Mouse (Mus musculus) liver (tissue): ENCODE data around the gene Slc37a4.
"Not testable (repeated sequence)": the region's sequence is repeated elsewhere in the genome, so short reads cannot be mapped to it uniquely, and the experiment has no call there.

ENCODE experiments used
- DNase-seq: peaks from one replicate; pipeline ENCODE4 v3.0.0-alpha.2; 2020; ENCODE audit warnings: mixed read lengths

The Slc37a4 gene

DNA sequence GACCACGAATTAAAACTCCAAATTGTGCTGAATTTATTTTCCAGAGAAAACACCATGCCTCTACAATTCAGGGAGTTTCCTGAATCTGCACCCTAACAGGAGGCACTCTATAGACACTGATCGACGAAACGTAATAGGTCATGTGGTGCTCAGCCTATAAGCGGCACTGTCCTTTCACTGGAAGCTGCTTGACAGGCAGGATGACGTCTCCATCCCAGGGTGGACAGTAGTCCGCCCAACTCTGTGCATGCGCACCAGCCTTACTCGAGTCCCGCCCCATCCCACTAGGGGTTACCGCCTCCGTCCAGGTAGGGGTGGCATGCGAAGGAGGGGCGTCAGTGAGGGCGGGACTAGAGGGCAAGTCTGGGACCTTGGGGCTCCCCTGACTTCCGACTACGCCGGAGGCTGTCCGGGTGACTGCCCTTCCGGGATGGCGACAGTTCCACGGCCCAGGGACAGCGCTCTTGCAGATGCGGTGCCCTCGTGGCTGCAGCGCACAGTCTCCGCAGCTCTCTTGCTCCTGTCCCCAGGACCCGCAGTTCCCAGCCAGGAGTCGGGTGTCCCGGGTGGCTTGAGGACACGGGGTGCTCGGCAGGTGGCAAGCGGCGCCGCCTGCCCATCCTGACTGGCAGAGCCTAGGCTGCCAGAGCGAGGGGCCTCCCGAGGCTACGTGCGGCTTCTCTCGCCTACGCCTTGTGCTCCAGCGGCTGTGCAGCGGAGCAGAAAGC lies at the start of gene Slc37a4:
Gene Slc37a4, plus strand, starts transcription at position 169 of the 728 bp plus-strand sequence.
- DNase-seq: peak; percentile 98

DNA sequence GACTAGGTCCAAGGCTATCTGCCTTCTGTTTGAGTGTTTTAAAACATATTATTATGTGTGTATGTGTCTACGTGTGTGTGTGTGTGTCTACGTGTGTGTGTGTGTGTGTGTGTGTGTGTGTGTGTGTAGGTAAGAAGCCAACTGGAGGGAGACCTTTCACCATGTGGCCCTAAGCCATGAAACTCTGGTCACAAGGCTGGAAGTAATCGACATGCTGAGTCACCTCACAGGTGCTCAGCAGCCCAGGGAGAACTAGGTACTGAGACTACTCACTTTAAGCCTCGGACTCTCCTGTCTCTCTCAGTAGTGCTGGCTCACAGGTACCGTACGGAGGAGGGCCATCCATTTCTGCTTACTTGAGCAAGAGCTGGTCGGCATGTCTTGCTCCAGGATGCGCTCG lies 49.5 kb upstream of the Slc37a4 start:
- DNase-seq: no peak

DNA sequence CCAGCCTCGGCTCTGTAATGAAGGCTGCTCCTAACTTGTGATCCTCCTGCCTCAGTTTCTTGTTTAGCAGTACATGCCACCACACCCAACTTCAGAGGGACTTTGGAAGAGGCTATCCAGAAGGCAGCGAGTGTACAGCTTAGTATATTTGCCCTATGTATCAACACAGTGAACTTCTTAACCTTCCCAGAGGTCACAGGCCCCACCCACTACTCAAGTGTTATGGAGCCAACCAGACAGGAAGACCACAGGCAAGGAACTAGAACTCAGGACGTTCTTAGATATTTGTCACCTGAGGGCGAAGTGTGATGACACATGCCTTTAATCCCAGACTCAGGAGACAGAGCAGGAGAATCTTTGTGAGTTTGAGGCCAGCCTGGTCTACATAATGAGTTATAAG lies 49.0 kb upstream of the Slc37a4 start:
- no peak for DNase-seq

DNA sequence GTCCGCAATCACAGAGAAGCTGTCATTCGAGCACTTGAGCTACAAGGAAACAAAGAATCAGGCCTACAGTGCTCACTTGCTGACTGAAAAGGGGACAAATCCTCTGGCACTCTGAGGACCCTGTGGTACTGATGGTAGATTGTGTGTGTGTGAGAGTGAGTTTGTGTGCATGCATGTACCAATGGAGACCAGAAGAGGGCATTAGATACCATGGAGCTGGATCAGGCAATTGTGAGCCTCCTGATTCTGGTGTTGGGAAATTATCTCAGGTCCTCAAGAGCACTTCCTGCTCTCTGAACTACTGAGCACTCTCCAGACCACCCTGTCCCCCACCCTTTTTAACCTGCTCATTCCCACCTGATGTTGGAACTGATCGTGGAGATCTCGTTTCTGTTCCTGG lies 48.1 kb upstream of the Slc37a4 start:
- DNase-seq: no peak

DNA sequence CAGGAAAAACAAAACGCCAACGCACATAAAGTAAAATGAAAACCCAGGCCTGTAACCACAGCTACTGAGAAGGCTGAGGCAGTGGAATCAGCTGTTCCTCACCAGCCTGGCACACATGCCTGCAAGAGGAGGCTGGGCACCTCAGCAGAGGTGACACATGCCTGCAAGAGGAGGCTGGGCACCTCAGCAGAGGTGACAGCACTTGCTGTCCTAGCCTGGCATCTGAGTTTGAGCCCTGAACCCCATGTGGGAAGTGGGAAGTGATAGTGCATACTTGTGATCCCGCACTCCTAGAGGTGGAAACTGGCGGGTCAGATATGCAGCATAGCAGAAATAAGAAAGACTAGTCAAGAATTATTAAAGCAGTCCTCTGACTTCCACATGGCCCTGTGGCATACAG lies 45.3 kb upstream of the Slc37a4 start:
- no peak for DNase-seq

DNA sequence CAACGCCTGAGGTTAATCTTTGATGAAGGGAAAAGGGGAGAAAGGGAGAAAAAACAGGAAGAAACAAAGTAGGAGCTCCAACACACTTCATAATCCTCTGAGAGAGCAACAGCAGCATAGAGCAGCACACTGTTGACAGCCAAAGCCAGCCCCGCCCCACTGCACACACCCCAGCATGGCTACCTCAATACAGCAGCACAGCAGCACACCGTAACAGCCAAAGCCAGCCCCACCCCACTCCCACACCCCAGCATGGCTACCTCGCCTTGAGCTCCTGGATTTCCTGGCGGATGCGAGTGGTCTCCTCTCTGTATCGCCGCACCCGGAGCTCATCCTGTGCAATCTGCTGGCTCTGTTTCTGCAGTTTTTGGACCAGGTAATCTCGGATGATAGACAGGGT lies 44.3 kb upstream of the Slc37a4 start:
- DNase-seq: no peak

DNA sequence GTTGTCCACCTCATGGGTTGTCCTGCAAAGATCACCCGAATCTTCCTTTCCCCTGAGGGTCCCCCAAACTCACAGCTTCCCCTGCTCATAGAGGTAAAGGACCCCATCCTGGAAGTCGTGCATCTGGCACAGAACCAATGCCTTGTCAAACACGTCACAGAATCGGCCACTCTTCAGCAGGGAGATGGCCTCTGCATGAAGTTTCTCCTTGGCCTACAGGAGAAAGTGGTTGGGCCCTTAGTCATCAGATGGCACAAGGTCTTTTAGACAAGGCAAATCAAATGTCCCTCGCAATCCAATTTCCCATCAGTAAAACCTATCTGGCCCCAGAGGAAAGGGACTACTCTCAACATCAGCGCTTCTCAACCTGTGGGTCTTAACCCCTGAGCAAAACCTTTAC lies 43.5 kb upstream of the Slc37a4 start:
- no peak for DNase-seq

DNA sequence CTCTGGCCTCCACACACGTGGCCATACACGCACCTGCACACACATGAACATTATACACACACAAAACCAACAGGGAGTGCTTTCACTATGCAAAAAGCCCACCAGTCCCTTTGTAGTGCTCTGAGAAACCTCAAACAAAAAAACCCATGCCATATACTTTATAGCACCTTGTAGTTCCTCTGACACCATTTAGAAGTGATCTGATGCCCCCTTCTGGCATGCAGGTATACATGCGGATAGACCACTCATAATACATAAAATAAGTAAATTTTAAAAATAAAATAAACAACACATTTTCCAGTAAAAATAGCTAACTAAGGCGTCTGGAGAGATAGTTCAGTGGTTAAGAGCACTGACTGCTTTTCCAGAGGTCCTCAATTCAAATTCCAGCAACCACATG lies 39.4 kb upstream of the Slc37a4 start:
- DNase-seq: no peak

DNA sequence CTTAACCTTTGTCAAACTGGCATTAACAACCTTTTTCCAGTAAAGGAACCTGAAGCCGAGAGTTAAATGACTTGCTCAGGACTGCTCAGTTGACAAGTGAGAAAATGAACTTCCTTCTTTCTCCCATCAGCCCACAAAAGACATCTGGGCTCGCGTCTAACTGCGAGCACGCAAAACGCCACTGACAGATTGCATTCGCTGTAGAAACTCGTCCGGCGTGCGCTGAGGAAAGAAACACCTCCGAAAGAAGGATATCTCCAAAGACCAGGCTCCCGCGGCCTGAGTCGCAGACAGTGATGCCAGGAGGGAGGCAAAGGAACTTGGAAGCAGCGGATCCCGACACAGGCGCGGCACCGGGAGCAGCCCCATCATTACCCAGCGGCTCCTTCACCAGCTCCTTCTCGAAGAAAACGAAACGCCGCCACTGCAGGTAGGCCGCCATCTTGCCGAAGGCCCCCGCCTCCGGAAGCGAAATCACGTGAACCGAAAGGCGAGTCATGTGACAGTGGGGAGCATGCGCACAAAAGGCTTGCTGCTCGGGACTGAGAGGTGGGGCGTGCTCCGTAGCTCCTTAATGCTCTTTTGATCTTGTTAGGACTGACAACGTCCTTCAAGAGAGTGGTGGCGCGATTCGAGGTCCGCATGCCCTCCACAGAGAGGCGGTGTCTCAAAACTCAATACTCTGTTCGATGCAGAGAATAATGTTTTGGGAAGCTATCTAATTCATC lies 35.3 kb upstream of the Slc37a4 start, which contains the start of gene Vps11:
Gene Vps11, minus strand, starts transcription at position 481 of the 728 bp plus-strand sequence.
- DNase-seq: peak; percentile 97

DNA sequence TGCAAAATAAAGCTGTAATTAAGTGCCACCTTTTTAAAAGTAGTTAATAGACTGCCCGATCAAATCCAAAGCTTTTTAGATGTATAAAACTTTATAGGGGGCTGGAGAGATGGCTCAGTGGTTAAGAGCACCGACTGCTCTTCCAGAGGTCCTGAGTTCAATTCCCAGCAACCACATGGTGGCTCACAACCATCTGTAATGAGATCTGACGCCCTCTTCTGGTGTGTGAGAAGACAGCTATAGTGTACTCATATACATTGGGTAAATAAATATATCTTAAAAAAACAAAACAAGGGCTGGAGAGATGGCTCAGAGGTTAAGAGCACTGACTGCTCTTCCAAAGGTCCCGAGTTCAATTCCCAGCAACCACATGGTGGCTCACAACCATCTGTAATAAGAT lies 34.7 kb upstream of the Slc37a4 start:
- DNase-seq: not testable (repeated sequence)

DNA sequence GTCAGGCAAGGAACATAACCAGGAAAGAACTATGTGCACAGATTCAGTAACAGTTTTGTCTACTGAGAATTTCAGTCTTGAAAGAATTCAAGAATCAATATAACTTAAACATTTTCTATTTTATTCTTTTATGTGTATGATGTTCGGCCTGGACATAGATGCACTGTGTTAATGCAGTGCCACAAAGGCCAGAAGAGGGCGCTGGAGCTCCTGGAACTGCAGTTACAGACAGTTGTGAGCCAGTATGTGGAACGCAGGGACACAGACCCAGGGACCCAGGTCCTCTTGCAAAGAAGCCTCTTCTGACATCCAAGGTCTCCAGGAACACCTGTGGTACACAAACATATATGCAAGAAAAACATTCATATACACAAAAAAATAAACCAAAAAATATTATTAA lies 32.2 kb upstream of the Slc37a4 start:
- DNase-seq: peak; percentile 52

DNA sequence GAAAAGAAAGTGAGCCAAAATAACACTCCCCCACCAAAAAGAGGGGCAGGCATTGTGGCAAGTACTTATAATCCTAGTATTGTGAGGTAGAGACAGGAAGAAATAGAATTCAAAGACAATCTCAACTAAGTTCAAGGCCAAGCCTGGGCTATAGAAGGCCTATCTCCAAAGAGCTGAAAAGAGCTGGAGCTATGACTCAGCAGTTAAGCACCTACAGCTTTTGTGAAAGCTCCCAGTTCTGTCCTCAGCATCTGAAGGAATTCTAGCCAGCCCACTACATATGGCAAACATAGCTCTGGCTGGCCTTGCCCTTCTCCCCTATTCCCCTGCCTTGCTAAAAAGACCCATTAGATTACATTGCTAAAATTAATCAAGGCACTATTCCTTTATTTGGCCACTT lies 23.3 kb upstream of the Slc37a4 start:
- DNase-seq: no peak

DNA sequence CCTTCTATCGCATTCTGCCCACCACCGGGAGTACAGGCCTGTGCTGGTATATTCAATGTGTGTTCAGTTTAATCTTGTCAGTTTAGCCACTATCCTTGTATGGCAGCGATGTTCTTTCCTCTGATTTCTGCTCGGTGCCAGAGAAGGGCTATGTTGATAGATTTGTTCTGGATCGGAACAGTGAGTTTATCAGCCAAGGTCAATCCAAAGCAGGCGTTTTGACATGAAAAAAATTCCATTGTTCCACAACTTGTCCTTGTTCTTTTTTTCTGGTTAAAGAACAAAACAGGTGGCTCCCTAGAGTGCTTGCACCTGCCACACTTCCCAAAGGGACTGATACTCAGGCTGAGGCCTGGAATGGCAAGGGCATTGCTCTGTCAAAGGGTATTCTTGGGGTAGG lies 20.5 kb upstream of the Slc37a4 start:
- DNase-seq: no peak

DNA sequence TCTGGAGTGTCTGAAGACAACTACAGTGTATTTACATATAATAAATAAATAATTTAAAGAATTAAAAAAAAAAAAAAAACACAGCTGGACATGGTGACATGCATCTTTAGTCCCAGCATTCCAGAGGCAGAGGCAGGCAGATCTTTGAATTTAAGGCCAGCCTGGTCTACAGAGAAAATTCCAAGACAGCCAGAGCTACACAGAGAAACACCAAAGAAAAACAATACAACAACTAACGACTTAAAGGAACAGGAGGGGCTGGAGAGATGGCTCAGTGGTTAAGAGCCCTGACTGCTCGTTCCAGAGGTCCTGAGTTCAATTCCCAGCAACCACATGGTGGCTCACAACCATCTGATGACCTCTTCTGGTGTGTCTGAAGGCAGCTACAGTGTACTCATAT lies 19.3 kb upstream of the Slc37a4 start:
- not testable (repeated sequence) for DNase-seq

DNA sequence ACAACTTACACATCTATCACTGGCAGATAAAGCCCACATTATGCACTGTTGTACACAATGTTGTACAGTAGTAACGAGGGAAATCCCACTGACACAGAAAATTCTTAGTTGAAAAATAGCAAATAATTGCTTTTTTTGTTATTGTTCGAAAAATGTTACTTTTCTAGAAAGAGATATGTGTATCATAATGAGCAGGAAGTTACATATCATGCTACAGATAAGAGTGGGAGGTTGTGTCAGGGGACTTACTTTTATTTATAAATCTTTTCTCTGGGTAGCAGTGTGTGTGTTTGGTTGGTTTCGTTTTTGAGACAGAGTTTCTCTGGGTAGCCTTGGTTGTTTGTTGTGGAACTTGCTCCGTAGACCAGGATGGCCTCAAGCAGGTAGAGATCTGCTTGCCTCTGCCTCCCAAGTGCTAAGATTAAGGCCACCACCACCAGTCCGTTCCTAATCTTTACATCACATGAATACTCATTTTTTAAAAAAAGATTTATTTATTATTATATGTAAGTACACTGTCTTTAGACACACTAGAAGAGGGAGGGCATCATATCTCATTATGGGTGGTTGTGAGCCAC lies 18.4 kb upstream of the Slc37a4 start:
- DNase-seq: no peak

DNA sequence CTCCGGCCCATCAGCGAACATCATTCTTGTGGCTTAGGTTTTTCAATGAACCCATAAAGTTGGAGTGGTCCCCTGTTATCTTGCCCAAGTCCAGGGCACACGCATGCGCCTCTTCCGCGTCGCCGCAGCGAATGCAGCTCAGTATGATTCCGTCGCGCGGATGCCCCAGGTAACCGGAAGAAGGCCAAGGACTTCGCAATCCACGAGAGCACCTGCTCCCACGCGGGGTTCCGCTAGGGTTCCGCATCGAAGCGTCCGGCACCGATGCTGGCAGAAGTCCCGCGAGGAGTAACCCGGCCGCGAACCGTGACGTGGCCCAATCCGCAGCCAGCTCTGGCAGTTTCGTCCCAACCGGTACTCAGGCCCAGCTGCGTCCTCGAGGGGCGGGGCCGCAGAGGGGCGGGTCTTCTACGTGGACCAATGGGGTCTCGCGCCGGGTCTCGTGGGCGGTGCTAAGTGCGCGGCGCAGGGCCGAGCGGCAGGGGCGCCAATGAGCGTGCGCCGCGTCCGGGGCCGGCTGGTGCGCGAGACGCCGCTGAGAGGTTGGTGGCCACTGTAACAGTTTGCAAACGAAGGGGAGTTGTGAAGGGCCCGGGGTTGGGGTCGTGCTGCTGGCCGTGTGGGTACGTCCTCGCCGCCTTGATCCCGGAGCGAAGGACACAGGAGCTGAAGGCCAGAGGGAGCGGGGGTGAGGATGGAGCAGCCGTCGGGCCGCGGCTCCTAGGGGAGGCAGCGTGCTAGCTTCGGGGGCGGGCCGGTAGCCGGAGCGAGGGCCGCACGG lies 17.4 kb upstream of the Slc37a4 start, which contains the start of gene Hyou1:
Gene Hyou1, plus strand, starts transcription at position 437 of the 781 bp plus-strand sequence.
- DNase-seq: peak; percentile 100

DNA sequence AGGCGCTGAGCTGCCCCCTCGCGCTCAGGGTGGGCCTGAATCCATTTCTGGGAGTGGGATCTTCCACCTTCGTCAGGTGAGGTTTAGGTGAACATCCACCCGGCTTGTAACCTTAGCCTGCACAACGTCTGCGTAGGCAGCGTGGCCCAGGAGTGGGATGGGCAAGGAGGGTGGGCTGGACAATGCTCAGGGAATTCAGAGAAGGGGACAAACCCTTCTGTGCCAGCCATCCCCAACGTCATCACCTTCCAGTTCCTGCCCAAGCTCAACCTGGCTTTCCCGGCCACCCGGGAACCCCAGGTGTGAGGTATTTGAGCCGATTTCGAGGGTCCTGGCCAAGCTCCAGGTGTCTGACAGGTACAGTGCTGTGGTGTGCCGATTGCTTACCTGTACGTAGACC lies 16.8 kb upstream of the Slc37a4 start:
- DNase-seq: no peak

DNA sequence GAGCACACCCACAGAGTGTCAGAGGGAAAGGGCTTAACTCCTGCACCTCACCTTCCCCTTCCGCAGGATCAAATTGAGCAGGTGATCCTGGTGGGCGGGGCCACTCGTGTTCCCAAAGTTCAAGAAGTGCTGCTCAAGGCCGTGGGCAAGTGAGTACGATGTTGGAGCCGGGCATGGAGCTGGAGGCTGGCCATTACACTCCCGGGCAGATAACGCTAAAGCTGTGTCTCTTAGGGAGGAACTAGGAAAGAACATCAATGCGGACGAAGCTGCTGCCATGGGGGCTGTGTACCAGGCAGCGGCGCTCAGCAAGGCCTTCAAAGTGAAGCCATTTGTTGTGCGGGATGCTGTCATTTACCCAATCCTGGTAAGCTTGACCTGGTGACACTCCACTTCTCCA lies 12.1 kb upstream of the Slc37a4 start:
- DNase-seq: no peak

DNA sequence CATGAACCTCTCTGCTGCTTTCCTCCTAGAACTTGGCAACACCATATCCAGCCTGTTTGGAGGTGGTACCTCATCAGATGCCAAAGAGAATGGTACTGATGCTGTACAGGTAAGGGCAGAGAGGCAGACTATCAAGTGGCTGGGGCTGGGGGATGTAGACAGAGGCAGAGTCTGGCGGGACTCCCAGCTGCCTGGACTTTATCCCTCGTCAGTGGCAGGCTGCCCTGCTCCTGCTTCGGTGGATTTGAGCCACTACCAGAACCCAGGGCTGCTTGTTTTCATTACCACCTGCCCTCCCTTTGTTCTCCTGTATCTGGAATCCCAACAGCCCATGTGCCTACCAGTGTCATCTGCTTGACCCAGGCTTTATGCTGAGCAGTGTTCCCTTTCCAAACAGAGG lies 9.4 kb upstream of the Slc37a4 start:
- DNase-seq: no peak

DNA sequence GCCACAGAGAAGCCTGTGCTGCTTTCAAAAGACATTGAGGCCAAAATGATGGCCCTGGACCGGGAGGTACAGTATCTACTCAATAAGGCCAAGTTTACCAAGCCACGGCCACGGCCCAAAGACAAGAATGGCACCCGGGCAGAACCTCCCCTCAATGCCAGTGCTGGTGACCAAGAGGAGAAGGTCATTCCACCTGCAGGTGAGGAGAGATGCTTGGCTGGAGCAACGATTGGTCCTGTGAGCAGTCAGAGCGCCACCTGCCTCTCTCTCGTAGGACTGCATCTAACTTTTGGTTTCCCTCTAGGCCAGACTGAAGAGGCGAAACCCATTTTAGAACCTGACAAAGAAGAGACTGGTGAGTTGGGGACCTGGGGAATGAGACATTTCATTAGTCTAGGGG lies 7.4 kb upstream of the Slc37a4 start:
- peak; percentile 61 for DNase-seq

DNA sequence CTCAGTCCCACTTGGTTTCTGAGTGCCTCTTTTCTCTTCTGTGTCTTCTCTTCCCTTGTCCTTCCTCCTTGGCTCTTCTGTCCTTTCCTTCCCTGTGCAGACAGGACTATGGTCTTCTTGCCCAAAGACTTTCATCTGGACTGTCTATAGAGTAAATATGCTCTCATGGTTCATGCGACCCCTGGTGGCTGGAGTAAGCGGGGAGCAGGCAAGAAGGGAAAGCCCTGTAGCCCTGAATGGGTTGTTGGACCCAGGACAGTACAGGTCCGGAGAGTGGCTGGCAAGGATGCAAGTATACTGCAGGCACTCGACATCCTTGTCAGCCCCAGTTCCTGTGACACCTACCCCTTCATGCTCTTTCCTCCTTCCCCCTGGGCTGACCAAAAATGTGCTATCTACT lies 5.2 kb upstream of the Slc37a4 start:
- peak; percentile 81 for DNase-seq

DNA sequence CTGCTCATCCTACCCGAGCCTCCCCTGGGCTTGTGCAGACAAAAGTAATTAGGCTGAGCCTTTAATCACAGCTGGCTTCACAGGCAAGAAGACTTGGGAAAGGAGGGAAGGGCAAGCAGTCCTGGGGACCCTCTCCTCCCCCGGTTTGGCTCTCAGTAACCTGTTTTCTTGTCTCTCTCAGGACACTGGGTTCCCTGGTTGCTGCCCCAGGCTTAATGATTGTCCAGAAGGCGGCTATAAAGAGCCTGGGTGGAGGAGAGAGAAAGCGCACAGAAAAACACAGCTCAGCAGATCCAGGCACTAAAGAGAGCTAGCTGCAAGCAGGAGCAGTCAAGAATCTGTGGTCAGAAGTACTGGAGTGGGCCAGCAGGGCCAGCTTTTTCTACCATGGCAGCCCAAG lies 1.4 kb downstream of the Slc37a4 start:
- no peak for DNase-seq

DNA sequence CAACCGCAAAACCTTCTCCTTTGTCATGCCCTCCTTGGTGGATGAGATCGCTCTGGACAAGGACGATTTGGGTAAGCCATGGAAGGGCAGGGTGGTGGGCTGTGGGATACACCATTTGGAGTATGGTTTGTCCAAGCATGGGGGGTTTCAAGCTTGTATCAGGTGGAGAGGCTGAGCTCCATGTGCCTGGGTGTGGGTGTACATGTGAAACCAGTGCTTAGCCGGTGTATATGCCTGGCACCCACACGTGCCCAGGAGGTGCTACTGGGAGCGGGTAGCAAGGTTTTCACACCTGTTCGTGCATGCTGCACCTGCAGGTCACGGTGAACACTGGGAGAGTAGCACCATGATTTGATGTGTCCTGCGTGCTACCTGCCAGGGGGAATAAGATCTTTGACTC lies 1.9 kb downstream of the Slc37a4 start:
- no peak for DNase-seq
